Mouse (Mus musculus) heart, embryonic 14.5 days (tissue): Measurements from ENCODE around the gene Shf. TPM values are rescaled to one million over a fixed set of nuclear protein-coding genes. Genes with fewer than 3 reads are reported as not detected.

Experiments
- ATAC-seq: fragments of 200-750 bp; cut with Nextera tagmentation; 2 replicates; pipeline ENCODE4 v1.8.0; 2017; ENCODE audit warnings: low read depth, moderate TSS enrichment; ENCODE audit not compliant: insufficient number of reproducible peaks, insufficient read depth, low FRiP score
- H3K27ac ChIP-seq, 2 experiments: fragments of 200-500 bp in 1 of 2; fragments of 300-500 bp in 1 of 2; sonication (generic) in 1 of 2; replicated peaks in 1 of 2; 2 replicates each; pipeline ENCODE4 v1.5.1; 2012 to 2014; ENCODE audit warnings: low read depth in 2 of 2, low read length in 2 of 2, control low read depth in 1 of 2, mild to moderate bottlenecking in 1 of 2, mixed read lengths in 1 of 2; ENCODE audit not compliant: control insufficient read depth in 1 of 2, insufficient read depth in 1 of 2
- H3K27me3 ChIP-seq: fragments of 300-500 bp; sonication (generic); 2 replicates; pipeline ENCODE4 v1.6.1; 2014; ENCODE audit warnings: mild to moderate bottlenecking, low read length, control low read depth; ENCODE audit not compliant: control insufficient read depth, insufficient read depth
- H3K36me3 ChIP-seq: fragments of 300-500 bp; sonication (generic); 2 replicates; pipeline ENCODE4 v1.6.1; 2014; ENCODE audit warnings: mild to moderate bottlenecking, control low read depth, low read length, mixed read lengths; ENCODE audit not compliant: control insufficient read depth, insufficient read depth
- H3K4me1 ChIP-seq, 2 experiments: fragments of 200-500 bp in 1 of 2; fragments of 300-500 bp in 1 of 2; sonication (generic) in 1 of 2; 2 replicates each; pipeline ENCODE4 v1.6.1; 2012 to 2014; ENCODE audit warnings: low read length in 2 of 2, control low read depth in 1 of 2, mixed read lengths in 1 of 2; ENCODE audit not compliant: control insufficient read depth in 2 of 2, insufficient read depth in 2 of 2
- H3K4me2 ChIP-seq: fragments of 300-500 bp; sonication (generic); 2 replicates; pipeline ENCODE4 v1.6.1; 2014; ENCODE audit warnings: mild to moderate bottlenecking, low read length
- H3K4me3 ChIP-seq, 2 experiments: fragments of 200-500 bp in 1 of 2; fragments of 300-500 bp in 1 of 2; sonication (generic) in 1 of 2; 2 replicates each; pipeline ENCODE4 v1.5.1; 2012 to 2014; ENCODE audit warnings: low read length in 2 of 2, mild to moderate bottlenecking in 2 of 2, control low read depth in 1 of 2, low read depth in 1 of 2, moderate library complexity in 1 of 2; ENCODE audit not compliant: control insufficient read depth in 1 of 2, insufficient read depth in 1 of 2
- H3K9ac ChIP-seq: fragments of 300-500 bp; sonication (generic); 2 replicates; pipeline ENCODE4 v1.6.1; 2014; ENCODE audit warnings: mild to moderate bottlenecking, low read length
- H3K9me3 ChIP-seq: fragments of 300-500 bp; sonication (generic); 2 replicates; pipeline ENCODE4 v1.6.1; 2016; ENCODE audit warnings: low read length, control low read depth; ENCODE audit not compliant: control insufficient read depth
- WGBS: fragments of 180-500 bp; shearing (Covaris S2); extraction: QIAGEN DNeasy Blood & Tissue Kit; methylation state at CpG from one replicate; pipeline ENCODE4 v1.1.7; 2014; 5-methylcytosine and 5-hydroxymethylcytosine counted together
- polyA plus RNA-seq: library from polyadenylated mRNA; unstranded; fragments of >200 nt; fragmentation: Nextera tagmentation; extraction: Ambion mirVana; gene quantifications from 2 replicates; pipeline ENCODE4 v1.2.1, GENCODE M21; 2014

Gene Shf
- polyA plus RNA-seq, 1 experiment from 2014 or later = 3.6 TPM

- Histone ChIP-seq H3K4me2 (peak overlapping the region; percentile 77), H3K4me3 (peak overlapping the region; percentile 64 to 67), H3K36me3 (0 out of 2 replicates have a peak, but pooled peaks cover 7% of the 10 kb centered on the region), H3K27ac (no peak overlapping the region), H3K27me3 (no peaks in the 10 kb centered on the region), H3K9me3 (no peaks in the 10 kb centered on the region), H3K4me1 (peaks cover 15 to 19% of the 10 kb centered on the region in 2 experiments), H3K9ac (peak overlapping the region; percentile 81)
- 30% methylated on average over 4 of the region's 4 CpGs for WGBS
- no peak for ATAC-seq
These were observed 1.3 kb downstream of the Shf start for GRCm38 (mm10) chr2:122367701-122368080.

GRCm38 (mm10) chr2:122367181-122367580, 1.8 kb downstream of the Shf start:
- peaks cover 15 to 19% of the 10 kb centered on the region in 2 experiments for H3K4me1 ChIP-seq
- H3K4me2 ChIP-seq = peak overlapping the region; percentile 77
- 0 out of 2 replicates have a peak, but pooled peaks cover 7% of the 10 kb centered on the region for H3K36me3 ChIP-seq
- no peak overlapping the region for H3K27ac ChIP-seq
- 52% methylated on average over 4 of the region's 4 CpGs for WGBS
- no peak overlapping the region for H3K9ac ChIP-seq
- no peaks in the 10 kb centered on the region for H3K27me3 ChIP-seq
- no peaks in the 10 kb centered on the region for H3K9me3 ChIP-seq
- no peak for ATAC-seq
- H3K4me3 ChIP-seq = peak overlapping the region in 1 of 2 experiments; percentile 67; a peak in 2 of 4 replicates

- H3K27me3 ChIP-seq = no peaks in the 10 kb centered on the region
- WGBS = 42% methylated on average over 5 of the region's 5 CpGs
- no peak overlapping the region for H3K27ac ChIP-seq
- H3K4me2 ChIP-seq = peak overlapping the region; percentile 77
- ATAC-seq = no peak
- no peak overlapping the region; a peak in 1 of 4 replicates for H3K4me3 ChIP-seq
- 0 out of 2 replicates have a peak, but pooled peaks cover 7% of the 10 kb centered on the region for H3K36me3 ChIP-seq
- no peak overlapping the region for H3K9ac ChIP-seq
- H3K4me1 ChIP-seq = peaks cover 15 to 19% of the 10 kb centered on the region in 2 experiments
- no peaks in the 10 kb centered on the region for H3K9me3 ChIP-seq
These were observed 2.3 kb downstream of the Shf start for GRCm38 (mm10) chr2:122366706-122367105.

GRCm38 (mm10) chr2:122366039-122366438, 2.9 kb downstream of the Shf start:
- peaks cover 15 to 19% of the 10 kb centered on the region in 2 experiments for H3K4me1 ChIP-seq
- no peak overlapping the region for H3K4me3 ChIP-seq
- WGBS = 88% methylated on average over 3 of the region's 3 CpGs
- 0 out of 2 replicates have a peak, but pooled peaks cover 7% of the 10 kb centered on the region for H3K36me3 ChIP-seq
- H3K4me2 ChIP-seq = no peak overlapping the region
- H3K27ac ChIP-seq = no peak overlapping the region
- no peaks in the 10 kb centered on the region for H3K27me3 ChIP-seq
- H3K9ac ChIP-seq = no peak overlapping the region
- ATAC-seq = no peak
- no peaks in the 10 kb centered on the region for H3K9me3 ChIP-seq

- Histone ChIP-seq H3K36me3 (0 out of 2 replicates have a peak, but pooled peaks cover 7% of the 10 kb centered on the region), H3K9ac (no peak overlapping the region), H3K4me1 (peaks cover 15 to 19% of the 10 kb centered on the region in 2 experiments), H3K4me2 (no peak overlapping the region), H3K27me3 (no peaks in the 10 kb centered on the region), H3K9me3 (no peaks in the 10 kb centered on the region), H3K4me3 (no peak overlapping the region), H3K27ac (no peak overlapping the region)
- no peak for ATAC-seq
- WGBS = 84% methylated on average over 10 of the region's 10 CpGs
These were observed 3.6 kb downstream of the Shf start for GRCm38 (mm10) chr2:122365244-122365866.

- Histone ChIP-seq H3K4me1 (peaks cover 13 to 16% of the 10 kb centered on the region in 2 experiments), H3K4me2 (no peak overlapping the region), H3K36me3 (0 out of 2 replicates have a peak, but pooled peaks cover 7% of the 10 kb centered on the region), H3K27me3 (no peaks in the 10 kb centered on the region), H3K27ac (no peak overlapping the region), H3K9me3 (no peaks in the 10 kb centered on the region), H3K4me3 (no peak overlapping the region), H3K9ac (no peak overlapping the region)
- no peak for ATAC-seq
- 81% methylated on average over 3 of the region's 3 CpGs for WGBS
These were observed 4.5 kb downstream of the Shf start for GRCm38 (mm10) chr2:122364352-122364944.

- ATAC-seq = no peak
- H3K9ac ChIP-seq = no peak overlapping the region
- peaks cover 7 to 12% of the 10 kb centered on the region in 2 experiments; a peak in 3 of 4 replicates for H3K4me1 ChIP-seq
- WGBS = 84% methylated on average over 13 of the region's 13 CpGs
- H3K27me3 ChIP-seq = no peaks in the 10 kb centered on the region
- no peak overlapping the region for H3K4me3 ChIP-seq
- peaks cover 12% of the 10 kb centered on the region; the same call in 1 of the 2 replicates for H3K36me3 ChIP-seq
- H3K27ac ChIP-seq = no peak overlapping the region
- no peak overlapping the region for H3K4me2 ChIP-seq
- H3K9me3 ChIP-seq = no peaks in the 10 kb centered on the region
These were observed 6.1 kb downstream of the Shf start for GRCm38 (mm10) chr2:122362622-122363523.
